Mouse (Mus musculus): ENCODE results near the gene Exoc6b. TPM values are rescaled to one million over a fixed set of nuclear protein-coding genes. Genes with fewer than 3 reads are reported as not detected.

The Exoc6b gene
- polyA plus RNA-seq, 1 experiment from 2014 or later, result 52.2 TPM

DNA sequence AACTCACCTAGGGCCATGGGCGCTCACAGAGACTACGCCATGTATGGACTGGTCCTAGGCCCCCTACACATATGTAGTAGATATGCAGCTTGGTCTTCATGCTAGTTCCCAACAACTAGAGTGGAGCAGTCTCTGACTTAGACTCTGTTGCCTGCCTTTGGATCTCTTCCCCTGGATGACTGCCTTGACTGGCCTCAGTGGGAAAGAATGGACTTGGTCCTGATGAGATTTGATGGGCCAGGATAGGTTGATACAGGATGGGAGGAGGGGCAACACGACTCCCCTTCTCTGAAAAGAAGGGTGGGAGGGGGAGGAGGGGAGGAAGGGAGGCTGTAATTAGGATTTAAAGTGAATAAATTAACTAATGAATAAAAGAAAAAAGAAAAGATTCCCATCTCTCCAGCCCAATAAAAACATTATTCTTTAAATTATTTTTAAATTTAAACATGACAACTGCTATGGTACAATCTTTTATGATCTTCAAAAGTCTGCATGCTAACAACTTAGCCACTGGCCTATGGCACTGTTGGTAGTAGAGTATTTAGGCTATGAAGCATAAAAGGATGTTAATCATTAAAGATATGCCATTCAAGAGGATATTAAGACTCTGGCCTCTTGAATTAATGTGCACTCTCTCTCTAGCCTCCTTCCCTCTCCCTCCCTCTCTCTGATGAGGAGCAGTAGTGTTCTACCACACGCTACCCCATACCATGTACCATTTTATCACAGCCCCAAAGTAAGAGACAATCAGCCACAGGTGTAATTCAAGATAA lies 170.1 kb downstream of the Exoc6b start:
- Histone ChIP-seq H3K36me3 (no peaks in the 10 kb centered on the region), H3K4me1 (replicated peaks) (no peaks in the 10 kb centered on the region), H3K9ac (replicated peaks) (no peak overlapping the region), H3K4me2 (replicated peaks) (no peak overlapping the region), H3K27me3 (no peaks in the 10 kb centered on the region), H3K9me3 (no peaks in the 10 kb centered on the region), H3K27ac (no peak overlapping the region), H3K4me3 (replicated peaks) (no peak overlapping the region)
- 86% methylated on average over 4 of the region's 4 CpGs for WGBS
- no peak for ATAC-seq

DNA sequence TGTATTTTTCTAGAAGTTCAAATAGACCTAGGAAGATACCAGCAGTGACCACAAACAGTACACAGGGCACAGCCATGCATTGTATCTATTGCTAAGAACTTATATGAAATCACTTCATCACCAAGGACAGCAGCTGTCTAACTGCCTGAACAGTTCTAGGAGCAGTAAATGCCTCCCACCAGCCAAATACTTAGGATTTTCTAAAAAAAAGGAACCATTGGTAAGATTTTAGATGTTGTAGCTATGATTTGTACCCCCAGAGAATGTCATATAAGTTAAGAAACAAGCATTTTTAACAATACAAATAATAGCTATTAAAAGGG lies 175.6 kb downstream of the Exoc6b start:
- H3K27me3 ChIP-seq, result no peaks in the 10 kb centered on the region
- no peak overlapping the region for H3K27ac ChIP-seq
- H3K4me1 ChIP-seq (replicated peaks), result 0 out of 2 replicates have a peak, but pooled peaks cover 7% of the 10 kb centered on the region
- H3K4me3 ChIP-seq (replicated peaks), result no peak overlapping the region
- no peaks in the 10 kb centered on the region for H3K36me3 ChIP-seq
- ATAC-seq, result no peak
- no peak overlapping the region for H3K9ac ChIP-seq (replicated peaks)
- no peak overlapping the region for H3K4me2 ChIP-seq (replicated peaks)
- H3K9me3 ChIP-seq, result no peaks in the 10 kb centered on the region

DNA sequence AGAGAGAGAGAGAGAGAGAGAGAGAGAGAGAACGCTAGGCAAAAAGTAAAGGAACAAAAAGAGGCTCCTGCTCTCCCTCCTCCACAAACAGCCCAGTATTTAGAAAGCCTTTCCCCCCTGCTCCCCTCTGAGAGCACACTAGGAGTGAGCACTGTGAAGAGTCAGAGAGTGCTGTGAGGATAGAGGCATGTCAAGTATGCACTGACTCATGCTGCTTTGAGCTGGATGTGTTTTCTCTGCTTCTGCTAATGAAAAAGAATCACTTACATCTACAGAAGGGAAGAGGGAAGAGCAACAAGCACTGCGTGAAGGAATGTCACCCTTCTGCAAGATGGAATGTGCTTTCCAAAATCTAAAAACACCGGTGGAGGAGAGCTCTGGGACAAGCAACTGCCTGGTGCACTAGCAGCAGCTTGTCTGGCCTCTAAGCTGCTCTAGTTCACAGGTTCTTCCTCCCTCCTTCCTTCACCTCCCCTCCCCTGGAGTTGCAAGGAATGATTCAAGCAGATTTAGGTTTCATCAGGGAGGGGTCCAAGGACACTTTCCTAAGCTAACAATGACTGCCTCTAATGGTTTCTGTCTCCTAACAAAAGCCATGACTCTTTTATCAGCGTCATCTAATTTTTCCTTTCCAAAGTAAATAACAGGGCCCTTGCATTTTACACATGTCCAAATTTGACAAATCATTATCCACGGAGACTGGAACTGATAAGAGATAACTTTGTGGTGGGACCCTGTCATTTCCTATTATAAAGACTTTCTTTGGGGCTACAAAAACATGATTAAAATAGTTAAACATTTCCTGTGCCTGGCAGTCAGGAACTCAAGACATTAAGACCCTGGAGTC lies 176.2 kb downstream of the Exoc6b start:
- 34% methylated on average over 5 of the region's 5 CpGs for WGBS
- Histone ChIP-seq H3K36me3 (no peaks in the 10 kb centered on the region), H3K4me1 (replicated peaks) (0 out of 2 replicates have a peak, but pooled peaks cover 7% of the 10 kb centered on the region), H3K4me2 (replicated peaks) (no peak overlapping the region), H3K4me3 (replicated peaks) (no peak overlapping the region), H3K27ac (no peak overlapping the region), H3K27me3 (no peaks in the 10 kb centered on the region), H3K9me3 (no peaks in the 10 kb centered on the region), H3K9ac (replicated peaks) (no peak overlapping the region)
- no peak for ATAC-seq

DNA sequence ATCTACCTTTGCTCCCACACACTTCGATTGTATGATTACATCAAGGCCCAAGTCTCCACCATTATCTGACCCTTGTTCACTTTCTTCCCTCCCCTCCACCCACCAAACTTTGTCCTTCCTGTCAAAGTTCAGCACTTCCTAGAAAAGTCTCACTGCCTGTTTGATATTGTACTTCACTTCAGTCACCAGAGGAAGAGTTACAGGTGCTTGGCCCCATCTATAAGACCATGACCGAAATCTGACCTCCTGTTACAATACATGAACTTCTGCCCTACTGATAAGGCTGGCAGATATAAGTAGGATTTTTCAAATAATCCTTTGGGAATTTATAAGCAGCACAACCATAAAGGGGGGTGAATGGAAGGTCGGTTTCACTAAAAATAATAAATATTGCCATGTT lies 182.8 kb downstream of the Exoc6b start:
- Histone ChIP-seq H3K4me1 (replicated peaks) (no peaks in the 10 kb centered on the region), H3K4me2 (replicated peaks) (no peak overlapping the region), H3K9ac (replicated peaks) (no peak overlapping the region), H3K9me3 (no peaks in the 10 kb centered on the region), H3K36me3 (no peaks in the 10 kb centered on the region), H3K27ac (no peak overlapping the region), H3K4me3 (replicated peaks) (no peak overlapping the region), H3K27me3 (no peaks in the 10 kb centered on the region)
- ATAC-seq, result no peak
- 89% methylated on average over 3 of the region's 3 CpGs for WGBS

DNA sequence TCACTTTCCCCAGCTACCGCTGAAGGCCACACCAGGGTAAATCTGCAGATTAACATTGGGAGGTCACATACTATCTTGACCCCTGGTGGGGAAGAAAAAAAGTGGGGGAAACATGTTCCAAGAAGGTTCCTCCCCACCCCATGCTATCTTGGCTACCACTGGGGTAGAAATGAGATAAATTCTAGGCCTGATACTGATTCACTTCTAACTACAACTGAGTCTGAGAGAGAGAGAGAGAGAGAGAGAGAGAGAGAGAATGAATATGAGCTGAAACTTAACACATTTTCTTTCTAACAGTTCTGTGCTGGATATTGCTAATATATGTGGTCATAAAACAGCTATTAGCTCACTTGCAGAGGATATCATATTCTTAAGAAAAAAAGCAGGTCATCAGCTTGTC lies 184.2 kb downstream of the Exoc6b start:
- no peaks in the 10 kb centered on the region for H3K4me1 ChIP-seq (replicated peaks)
- H3K27me3 ChIP-seq, result no peaks in the 10 kb centered on the region
- 68% methylated on average over 1 of the region's 1 CpGs for WGBS
- H3K4me3 ChIP-seq (replicated peaks), result no peak overlapping the region
- H3K9me3 ChIP-seq, result no peaks in the 10 kb centered on the region
- no peaks in the 10 kb centered on the region for H3K36me3 ChIP-seq
- no peak overlapping the region for H3K27ac ChIP-seq
- no peak for ATAC-seq
- H3K4me2 ChIP-seq (replicated peaks), result no peak overlapping the region
- H3K9ac ChIP-seq (replicated peaks), result no peak overlapping the region

DNA sequence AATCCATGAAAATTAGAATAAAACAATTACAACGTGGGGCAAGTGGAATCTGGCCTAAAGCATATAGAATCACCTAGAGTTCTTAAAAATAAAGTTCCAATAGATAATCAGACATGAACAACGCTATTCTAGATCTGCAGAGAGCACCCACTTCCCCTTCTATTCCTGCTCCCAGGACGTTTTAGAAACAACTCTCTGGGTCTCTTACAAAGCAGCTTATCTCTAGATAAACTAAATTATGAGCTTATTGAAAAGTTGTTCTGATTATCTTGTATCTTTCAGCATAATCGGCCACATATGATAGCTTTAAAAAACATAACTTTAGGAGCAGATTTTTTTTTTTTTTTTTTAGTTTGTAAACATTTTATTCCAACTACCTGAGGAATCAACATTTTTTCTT lies 185.6 kb downstream of the Exoc6b start:
- 77% methylated on average over 4 of the region's 4 CpGs for WGBS

DNA sequence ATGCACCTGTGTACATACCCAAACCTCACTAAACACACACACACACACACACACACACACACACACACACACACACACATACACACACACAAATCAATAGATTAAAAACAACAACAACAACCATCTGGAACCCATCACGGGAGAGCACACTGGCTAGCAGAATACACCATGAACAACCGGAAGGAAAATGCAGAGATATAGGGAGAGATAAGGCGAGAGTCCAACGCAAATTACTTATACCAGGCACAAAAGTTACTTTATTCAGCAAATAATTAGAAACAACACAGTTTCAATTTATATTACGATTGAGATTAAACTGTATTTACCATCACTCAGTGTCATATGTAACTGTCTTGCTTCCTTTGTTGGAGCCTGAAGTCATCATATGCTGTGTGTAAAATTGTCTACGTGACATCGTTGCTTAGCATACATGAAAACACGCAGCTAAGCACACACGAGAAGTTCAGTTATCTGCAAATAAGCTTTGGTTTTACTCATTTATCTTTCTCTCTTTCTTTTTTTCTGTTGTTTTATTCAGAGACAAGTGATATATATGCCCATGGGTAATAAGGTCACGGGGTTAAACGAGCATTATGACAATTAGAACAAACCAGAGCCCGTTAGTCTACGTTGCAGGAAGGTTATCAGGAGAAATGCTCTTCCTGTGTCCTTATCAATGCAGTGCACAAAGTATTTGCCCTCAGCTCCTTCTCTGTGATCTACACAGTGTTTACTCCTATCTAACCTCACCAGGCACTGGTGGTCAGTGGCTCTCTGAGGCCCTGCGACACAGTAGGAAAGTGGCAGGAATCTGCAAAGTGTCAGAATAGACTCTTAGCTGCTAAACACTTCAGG lies 186.4 kb downstream of the Exoc6b start:
- no peak overlapping the region for H3K4me3 ChIP-seq (replicated peaks)
- H3K9ac ChIP-seq (replicated peaks), result no peak overlapping the region
- no peak for ATAC-seq
- H3K36me3 ChIP-seq, result no peaks in the 10 kb centered on the region
- H3K27ac ChIP-seq, result no peak overlapping the region
- 80% methylated on average over 14 of the region's 14 CpGs for WGBS
- no peaks in the 10 kb centered on the region for H3K4me1 ChIP-seq (replicated peaks)
- H3K9me3 ChIP-seq, result no peaks in the 10 kb centered on the region
- no peak overlapping the region for H3K4me2 ChIP-seq (replicated peaks)
- no peaks in the 10 kb centered on the region for H3K27me3 ChIP-seq

More for the DNA sequence above, 185.6 kb downstream of the Exoc6b start:
- H3K9me3 ChIP-seq, result no peaks in the 10 kb centered on the region
- H3K36me3 ChIP-seq, result no peaks in the 10 kb centered on the region
- no peak overlapping the region for H3K4me3 ChIP-seq (replicated peaks)
- H3K27ac ChIP-seq, result no peak overlapping the region
- H3K4me2 ChIP-seq (replicated peaks), result no peak overlapping the region
- H3K27me3 ChIP-seq, result no peaks in the 10 kb centered on the region
- no peak overlapping the region for H3K9ac ChIP-seq (replicated peaks)
- H3K4me1 ChIP-seq (replicated peaks), result no peaks in the 10 kb centered on the region
- ATAC-seq, result no peak

DNA sequence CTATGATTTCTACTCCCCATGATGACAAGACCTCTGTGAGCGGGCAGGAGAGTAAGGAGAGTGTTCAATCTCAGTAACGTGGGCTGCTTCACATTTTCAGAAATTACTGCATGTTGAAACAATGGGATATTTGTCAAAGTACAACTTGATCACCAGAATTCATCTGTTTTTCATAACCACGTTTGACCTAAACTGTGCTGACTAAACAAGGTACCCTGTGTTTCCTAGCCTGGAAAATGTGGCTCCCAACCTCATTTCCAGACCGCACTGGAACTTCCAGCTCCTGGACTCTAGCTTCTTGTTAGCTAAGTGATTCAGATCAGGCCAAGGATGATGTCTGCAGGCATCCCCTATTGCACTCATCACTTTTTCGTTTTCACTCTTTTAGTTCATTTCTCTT lies 193.4 kb downstream of the Exoc6b start:
- Histone ChIP-seq H3K4me2 (replicated peaks) (no peak overlapping the region), H3K9me3 (no peaks in the 10 kb centered on the region), H3K4me1 (replicated peaks) (no peaks in the 10 kb centered on the region), H3K9ac (replicated peaks) (no peak overlapping the region), H3K36me3 (no peaks in the 10 kb centered on the region), H3K27ac (no peak overlapping the region), H3K4me3 (replicated peaks) (no peak overlapping the region), H3K27me3 (no peaks in the 10 kb centered on the region)
- WGBS, result 89% methylated on average over 5 of the region's 5 CpGs
- no peak for ATAC-seq

DNA sequence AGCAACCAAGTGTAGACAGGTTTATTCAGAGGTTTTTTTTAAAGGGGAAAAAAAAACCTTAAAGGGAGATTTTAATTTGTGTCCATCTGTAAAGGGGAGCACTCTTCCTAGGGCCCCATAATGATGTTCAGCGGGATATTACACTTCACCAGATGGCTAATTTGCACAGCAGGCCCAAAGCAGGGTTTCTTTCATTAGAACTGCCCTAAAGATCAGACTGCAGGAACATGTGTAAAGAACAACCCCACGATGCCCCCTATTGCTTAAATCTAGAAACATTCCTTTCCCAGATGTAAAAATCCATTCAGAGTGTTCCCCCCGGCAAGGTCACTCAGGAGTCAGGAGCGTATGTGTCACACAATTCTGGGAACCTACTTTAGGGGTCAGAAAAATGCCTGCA lies 202.2 kb downstream of the Exoc6b start:
- H3K9ac ChIP-seq (replicated peaks), result no peak overlapping the region
- peak; percentile 66; the same call in 1 of the 2 replicates for ATAC-seq
- H3K9me3 ChIP-seq, result no peaks in the 10 kb centered on the region
- 25% methylated on average over 4 of the region's 4 CpGs for WGBS
- no peaks in the 10 kb centered on the region for H3K36me3 ChIP-seq
- no peak overlapping the region for H3K4me2 ChIP-seq (replicated peaks)
- H3K27ac ChIP-seq, result peak overlapping the region; percentile 14; the same call in 1 of the 2 replicates
- H3K4me1 ChIP-seq (replicated peaks), result peaks cover 16% of the 10 kb centered on the region
- H3K4me3 ChIP-seq (replicated peaks), result no peak overlapping the region
- H3K27me3 ChIP-seq, result no peaks in the 10 kb centered on the region

DNA sequence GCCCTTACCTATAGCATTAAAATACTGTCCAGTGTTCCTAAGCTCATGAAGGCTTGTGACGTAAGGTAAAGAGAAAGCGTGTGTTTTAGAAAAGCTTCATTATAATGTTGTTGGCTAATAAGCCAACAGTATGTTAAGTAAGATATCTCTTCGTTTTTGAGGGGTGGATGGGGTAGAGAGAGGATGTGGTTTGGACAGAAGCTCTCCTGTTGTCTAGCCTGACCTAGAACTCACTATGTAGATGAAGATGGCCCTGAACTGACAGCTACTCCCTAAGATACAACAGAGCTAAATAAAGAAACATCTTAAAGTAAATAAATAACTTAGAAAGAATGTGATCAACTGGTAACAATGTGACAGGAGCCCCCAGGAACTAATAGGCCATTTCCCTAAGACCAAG lies 204.7 kb downstream of the Exoc6b start:
- Histone ChIP-seq H3K36me3 (no peaks in the 10 kb centered on the region), H3K27ac (no peak overlapping the region), H3K4me3 (replicated peaks) (no peak overlapping the region), H3K27me3 (no peaks in the 10 kb centered on the region), H3K9me3 (no peaks in the 10 kb centered on the region), H3K4me1 (replicated peaks) (peaks cover 16% of the 10 kb centered on the region), H3K4me2 (replicated peaks) (no peak overlapping the region), H3K9ac (replicated peaks) (no peak overlapping the region)
- ATAC-seq, result no peak
- WGBS, result 90% methylated on average over 3 of the region's 3 CpGs

DNA sequence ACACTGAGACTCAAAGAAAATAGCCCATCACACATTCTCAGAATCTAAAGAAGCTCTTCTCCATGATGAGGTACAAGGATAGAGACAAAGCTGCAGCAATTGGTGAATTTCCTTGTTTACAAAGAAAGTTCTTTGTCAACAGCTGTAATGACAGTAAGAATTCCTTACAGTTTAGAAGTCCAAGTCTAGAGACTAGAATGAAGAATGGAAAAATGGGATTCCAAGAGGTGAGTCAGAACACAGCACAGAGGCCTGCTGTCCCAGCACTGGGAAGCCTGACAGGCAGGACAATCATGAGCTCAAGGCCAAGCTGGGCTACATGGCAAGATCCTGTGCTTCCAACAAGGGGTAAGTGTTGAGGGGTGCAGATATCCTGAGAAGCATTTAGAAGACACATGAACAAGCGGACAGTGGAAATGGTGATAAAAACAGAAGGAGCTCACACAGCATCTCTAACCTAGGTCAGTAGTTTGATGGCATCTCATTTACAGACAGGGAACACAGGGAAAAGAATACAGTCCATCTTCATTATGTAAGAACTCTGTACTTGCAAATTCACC lies 205.4 kb downstream of the Exoc6b start:
- no peaks in the 10 kb centered on the region for H3K36me3 ChIP-seq
- H3K4me3 ChIP-seq (replicated peaks), result no peak overlapping the region
- H3K27ac ChIP-seq, result no peak overlapping the region
- H3K9ac ChIP-seq (replicated peaks), result no peak overlapping the region
- ATAC-seq, result no peak
- H3K27me3 ChIP-seq, result no peaks in the 10 kb centered on the region
- no peaks in the 10 kb centered on the region for H3K9me3 ChIP-seq
- H3K4me2 ChIP-seq (replicated peaks), result no peak overlapping the region
- peaks cover 16% of the 10 kb centered on the region for H3K4me1 ChIP-seq (replicated peaks)
- 97% methylated on average over 1 of the region's 1 CpGs for WGBS

DNA sequence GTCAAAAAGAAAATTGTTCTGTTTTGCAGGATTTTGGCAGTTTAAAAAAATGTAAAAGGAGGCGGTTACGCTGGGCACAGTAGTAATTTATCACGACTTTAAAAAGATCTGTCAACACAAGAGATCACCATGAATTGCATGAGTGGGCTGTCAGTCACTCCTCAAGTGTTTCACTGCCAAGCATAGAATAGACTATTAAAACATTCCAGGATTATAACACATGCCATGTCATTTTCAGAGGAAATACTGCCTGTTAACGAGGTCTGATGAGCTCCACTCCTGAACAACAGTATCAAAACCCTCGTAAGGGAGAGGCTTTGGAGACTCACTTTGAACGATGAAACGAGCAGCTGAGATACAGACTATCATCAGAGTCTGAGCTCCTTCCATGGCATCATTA lies 223.6 kb downstream of the Exoc6b start:
- 68% methylated on average over 7 of the region's 7 CpGs for WGBS
- no peaks in the 10 kb centered on the region for H3K9me3 ChIP-seq
- no peaks in the 10 kb centered on the region for H3K27me3 ChIP-seq
- H3K27ac ChIP-seq, result no peak overlapping the region
- no peak for ATAC-seq
- peaks cover 12% of the 10 kb centered on the region for H3K36me3 ChIP-seq
- H3K4me2 ChIP-seq (replicated peaks), result no peak overlapping the region
- H3K9ac ChIP-seq (replicated peaks), result no peak overlapping the region
- H3K4me1 ChIP-seq (replicated peaks), result no peaks in the 10 kb centered on the region
- H3K4me3 ChIP-seq (replicated peaks), result no peak overlapping the region

Measured in midbrain, embryonic 13.5 days (tissue).